Mouse (Mus musculus) heart, embryonic 15.5 days (tissue): ENCODE results near the gene Tesk2. TPM values are rescaled to one million over a fixed set of nuclear protein-coding genes. Genes with fewer than 3 reads are reported as not detected.

Source experiments
- polyA plus RNA-seq: library from polyadenylated mRNA; unstranded; fragments of >200 nt; fragmentation: Nextera tagmentation; extraction: Ambion mirVana; gene quantifications from 2 replicates; pipeline ENCODE4 v1.2.1, GENCODE M21; 2015

Tesk2 gene
- polyA plus RNA-seq, 1 experiment from 2014 or later = 3.0 TPM

Other genes with a start within 250 kb of the Tesk2 start
- 14.5 and 14.8 TPM in 2 replicates for gene Ipp, start 213.4 kb upstream of the Tesk2 start, polyA plus RNA-seq
- 24.7 and 26.9 TPM in 2 replicates for gene Tmem69, start 165.0 kb upstream of the Tesk2 start, polyA plus RNA-seq
- 24.4 and 28.0 TPM in 2 replicates for gene Gpbp1l1, start 163.3 kb upstream of the Tesk2 start, polyA plus RNA-seq
- gene Ccdc17, start 124.3 kb upstream of the Tesk2 start, polyA plus RNA-seq = 4.3 and 4.5 TPM in 2 replicates
- 68.6 and 75.0 TPM in 2 replicates for gene Nasp, start 93.0 kb upstream of the Tesk2 start, polyA plus RNA-seq
- 501 and 616 TPM in 2 replicates for gene Akr1a1, start 69.3 kb upstream of the Tesk2 start, polyA plus RNA-seq
- gene Prdx1, start 35.4 kb upstream of the Tesk2 start, polyA plus RNA-seq = 850 and 967 TPM in 2 replicates
- 33.9 and 34.1 TPM in 2 replicates for gene Mmachc, start 12.5 kb upstream of the Tesk2 start, polyA plus RNA-seq
- 13.2 and 18.0 TPM in 2 replicates for gene Ccdc163, start 12.4 kb upstream of the Tesk2 start, polyA plus RNA-seq
- gene Toe1, start 86.7 kb downstream of the Tesk2 start, polyA plus RNA-seq = 17.9 and 21.9 TPM in 2 replicates
- 6.6 and 9.2 TPM in 2 replicates for gene Mutyh, start 86.8 kb downstream of the Tesk2 start, polyA plus RNA-seq
- gene Hpdl, start 100.8 kb downstream of the Tesk2 start, polyA plus RNA-seq = 0.89 and 1.0 TPM in 2 replicates
- 0.42 and 0.60 TPM in 2 replicates for gene Zswim5, start 156.4 kb downstream of the Tesk2 start, polyA plus RNA-seq